Mouse (Mus musculus): Measurements from ENCODE around the gene Msh5.

The Msh5 gene

GRCm38 (mm10) chr17:35046681-35047455, at the start of gene Msh5:
Msh5 (minus strand) TSS chr17:35046745.
- DNase-seq (ENCODE audit: extremely low read depth, low read depth) = peak; percentile 95

DNA sequence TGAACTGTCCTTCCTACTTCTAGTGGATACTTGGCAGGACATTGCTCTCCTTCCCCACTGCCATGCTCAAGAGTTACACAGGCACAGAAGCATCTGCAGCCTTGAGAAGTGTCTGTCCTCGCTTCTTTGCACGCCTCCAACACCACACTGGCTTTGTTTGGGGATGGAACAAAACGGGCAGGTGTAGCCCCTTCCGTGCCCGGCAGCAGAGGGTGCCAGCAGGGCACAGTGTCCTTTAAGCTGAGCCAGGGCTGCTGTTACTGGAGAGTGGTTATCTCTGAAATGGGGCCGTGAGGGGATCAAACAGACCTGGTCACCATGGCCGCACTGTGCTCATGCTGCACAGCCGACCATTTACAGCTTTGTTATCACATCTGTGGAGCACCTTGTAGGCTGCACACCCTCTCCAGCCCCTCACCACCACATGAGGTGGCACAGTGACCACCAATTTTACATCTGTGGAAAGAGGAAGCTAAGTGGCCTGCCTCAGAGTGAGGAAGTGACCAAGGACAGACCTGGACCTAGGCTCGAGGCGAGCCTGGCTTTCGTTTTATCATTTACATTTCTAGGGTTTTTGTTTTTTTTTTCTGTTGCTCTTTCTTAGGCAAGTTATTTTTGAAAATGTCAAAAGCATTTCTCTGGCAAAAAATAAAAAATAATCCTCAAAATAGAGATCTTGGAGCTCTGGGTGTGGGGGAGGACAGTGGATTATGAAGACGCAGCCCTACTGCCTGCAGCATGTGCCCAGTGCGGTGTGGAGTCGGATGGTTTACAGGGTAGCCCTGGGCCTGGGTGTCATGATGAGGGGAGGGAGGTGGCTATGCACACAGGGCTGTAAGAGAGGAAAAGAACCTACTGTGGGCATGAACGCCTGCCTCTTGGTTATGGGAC, 48.2 kb upstream of the Msh5 start:
- no peak for DNase-seq (ENCODE audit: extremely low read depth, low read depth)

GRCm38 (mm10) chr17:35092403-35093198, 46.1 kb upstream of the Msh5 start:
- no peak for DNase-seq (ENCODE audit: extremely low read depth, low read depth)

GRCm38 (mm10) chr17:35090166-35090932, 43.8 kb upstream of the Msh5 start:
- DNase-seq (ENCODE audit: extremely low read depth, low read depth) = no peak

DNA sequence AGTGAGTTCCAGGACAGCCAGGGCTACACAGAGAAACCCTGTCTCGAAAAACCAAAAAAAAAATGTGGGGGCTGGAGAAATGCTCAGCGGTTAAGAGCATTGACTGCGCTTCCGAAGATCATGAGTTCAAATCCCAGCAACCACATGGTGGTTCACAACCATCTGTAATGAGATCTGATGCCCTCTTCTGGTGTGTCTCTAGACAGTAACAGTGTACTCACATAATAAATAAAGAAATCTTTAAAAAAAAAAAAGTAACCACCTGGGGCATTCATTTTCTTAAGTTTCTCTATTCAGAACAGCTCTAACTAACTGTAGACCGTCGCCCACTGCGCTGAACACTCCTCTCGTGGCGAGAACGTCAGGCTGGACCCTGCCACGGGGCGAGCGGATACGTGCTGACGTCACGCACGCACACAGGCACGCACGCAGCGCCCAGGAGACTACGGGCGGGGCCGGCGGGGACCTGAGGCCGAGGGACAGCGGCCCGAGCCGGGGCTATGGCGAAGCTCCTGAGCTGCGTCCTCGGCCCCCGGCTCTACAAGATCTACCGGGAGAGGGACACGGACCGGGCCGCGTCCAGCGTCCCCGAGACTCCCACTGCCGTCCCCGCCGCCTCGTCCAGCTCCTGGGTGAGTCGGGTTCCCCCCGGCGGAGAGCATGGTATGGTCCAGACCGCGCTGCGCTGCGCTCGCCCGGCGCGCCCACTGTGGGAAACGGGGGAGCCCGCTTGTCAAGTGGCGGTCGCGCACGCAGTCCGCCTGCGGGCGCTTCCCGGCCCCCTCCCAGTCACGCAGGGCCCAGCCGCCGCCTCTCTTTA, 42.5 kb upstream of the Msh5 start, which contains the start of gene Abhd16a:
Gene Abhd16a, plus strand, starts transcription at position 439 of the 820 bp plus-strand sequence.
- DNase-seq (ENCODE audit: extremely low read depth, low read depth) = peak; percentile 74

DNA sequence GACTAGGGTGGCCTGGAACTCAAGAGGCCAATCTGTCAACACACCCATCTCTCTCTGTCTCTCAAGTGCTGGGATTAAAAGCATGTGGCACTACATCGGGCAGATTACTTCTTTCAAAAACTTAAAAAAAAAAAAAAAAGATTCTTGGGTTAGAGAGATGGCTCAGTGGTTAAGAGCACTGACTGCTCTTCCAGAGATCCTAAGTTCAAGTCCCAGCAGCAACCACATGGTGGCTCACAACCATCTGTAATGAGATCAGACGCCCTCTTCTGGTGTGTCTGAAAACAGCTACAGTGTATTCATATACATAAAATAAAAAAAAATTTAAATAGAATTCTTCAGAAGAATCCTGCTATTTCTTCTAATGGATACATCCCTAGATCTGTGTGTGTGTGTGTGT, 41.6 kb upstream of the Msh5 start:
- DNase-seq (ENCODE audit: extremely low read depth, low read depth) = no peak

- no peak for DNase-seq (ENCODE audit: extremely low read depth, low read depth)
Measured at GRCm38 (mm10) chr17:35085208-35085865, 38.8 kb upstream of the Msh5 start, which contains the start of gene Ly6g6f. Ly6g6f (minus strand) TSS chr17:35085610.

GRCm38 (mm10) chr17:35083929-35084497, 37.5 kb upstream of the Msh5 start:
- DNase-seq (ENCODE audit: extremely low read depth, low read depth) = no peak

DNA sequence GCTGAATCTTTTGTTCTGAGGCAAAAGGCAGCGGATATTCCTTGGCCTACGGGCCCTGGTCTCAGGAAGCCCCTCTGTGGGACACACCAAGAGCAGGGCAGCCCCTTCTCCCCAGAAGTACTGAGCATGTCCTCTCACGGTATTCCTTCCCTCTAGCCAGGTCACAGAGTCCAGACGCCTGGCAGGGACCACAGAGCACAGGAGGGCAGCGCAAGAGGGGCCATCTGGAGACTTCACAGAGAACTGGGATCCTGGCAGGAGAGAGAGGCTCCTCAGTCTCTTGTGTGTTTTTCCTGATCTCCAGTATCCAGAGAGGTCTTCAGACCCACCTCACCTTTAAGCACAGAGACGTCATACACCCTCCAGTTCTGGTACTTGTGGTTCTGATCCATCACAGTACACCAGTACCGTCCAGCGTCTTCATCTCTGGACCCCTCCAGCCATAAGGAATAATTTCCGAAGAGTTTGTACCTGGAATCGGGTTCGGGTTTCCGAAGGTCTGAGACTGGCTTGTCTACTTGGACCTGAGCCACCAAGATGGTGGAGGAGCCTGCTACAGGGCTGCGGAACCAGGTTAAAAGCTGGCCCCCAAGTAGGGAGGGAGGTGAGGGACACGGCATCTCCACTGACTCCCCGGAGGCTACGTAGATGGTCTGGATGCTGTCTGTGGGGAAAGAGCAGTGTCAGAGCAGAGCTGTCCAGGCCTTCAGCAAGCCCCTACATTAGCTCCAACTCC, 36.5 kb upstream of the Msh5 start:
- no peak for DNase-seq (ENCODE audit: extremely low read depth, low read depth)

DNA sequence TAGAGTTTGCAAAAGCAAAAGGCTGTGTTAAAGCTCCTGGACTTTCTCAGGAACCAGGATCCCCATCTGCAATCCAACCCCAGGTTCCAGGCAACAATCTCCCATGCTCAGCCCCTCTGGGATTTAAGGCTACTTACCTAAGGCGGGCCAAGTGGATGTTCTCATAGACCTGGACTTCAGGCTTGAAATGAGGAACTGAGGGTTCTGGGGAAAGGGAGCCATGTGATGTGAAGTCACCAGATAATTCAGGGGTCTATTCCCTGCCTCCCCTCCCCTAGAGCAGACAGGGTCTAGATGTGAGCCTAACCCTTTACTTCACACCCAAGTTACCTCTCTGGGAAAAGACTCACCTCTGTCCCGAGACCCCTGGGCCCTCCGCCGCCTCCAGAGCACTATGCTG, 34.2 kb upstream of the Msh5 start:
- DNase-seq (ENCODE audit: extremely low read depth, low read depth) = peak; percentile 56

GRCm38 (mm10) chr17:35080248-35080647, 33.7 kb upstream of the Msh5 start:
- no peak for DNase-seq (ENCODE audit: extremely low read depth, low read depth)

DNA sequence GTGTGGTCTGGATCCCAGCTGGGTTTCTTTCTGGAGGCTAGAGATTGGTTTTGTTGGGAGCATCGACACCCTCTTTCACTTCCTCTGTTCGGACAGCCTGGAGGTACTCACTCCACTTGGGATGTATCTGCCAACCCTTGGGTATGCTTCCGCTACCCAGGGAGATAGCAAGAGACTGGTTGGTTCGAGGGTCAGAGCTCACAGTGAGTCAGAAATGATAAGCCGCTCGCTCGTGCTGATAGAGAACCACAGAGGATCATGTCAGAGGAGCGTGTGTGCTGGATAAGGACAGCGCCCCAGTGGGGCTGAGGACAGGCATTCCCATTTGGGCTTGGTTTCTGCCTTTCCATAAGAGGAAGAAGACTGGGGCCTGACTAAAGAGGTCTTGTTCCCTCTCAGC, 33.2 kb upstream of the Msh5 start:
- peak; percentile 99 for DNase-seq (ENCODE audit: extremely low read depth, low read depth)

GRCm38 (mm10) chr17:35077786-35078233, 31.3 kb upstream of the Msh5 start, which contains the start of gene Ly6g6d:
Ly6g6d (minus strand) TSS chr17:35078065.
- DNase-seq (ENCODE audit: extremely low read depth, low read depth) = no peak

DNA sequence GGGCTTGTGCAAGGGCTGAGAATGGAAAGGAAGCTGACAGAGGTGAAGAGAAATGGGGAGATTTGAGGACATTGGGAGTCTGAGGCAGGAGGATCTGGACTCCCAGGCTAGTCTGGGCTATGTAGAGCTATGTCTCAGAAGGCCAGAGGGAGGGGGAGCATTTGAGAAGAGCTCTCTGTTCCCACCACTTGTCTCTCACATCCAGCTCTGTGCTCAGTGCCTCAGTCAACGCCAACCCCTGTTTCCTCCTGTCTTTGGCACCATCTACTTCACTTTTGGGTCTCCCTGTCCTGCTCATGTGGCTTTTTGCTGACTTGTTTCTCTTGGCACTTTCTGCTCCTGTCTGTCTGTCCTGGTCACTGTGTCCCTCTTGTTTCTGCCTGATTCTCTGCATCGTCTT, 30.7 kb upstream of the Msh5 start:
- no peak for DNase-seq (ENCODE audit: extremely low read depth, low read depth)

GRCm38 (mm10) chr17:35076507-35077176, 30.1 kb upstream of the Msh5 start, which contains the start of gene Ly6g6e:
Ly6g6e (plus strand) TSS chr17:35076902.
- no peak for DNase-seq (ENCODE audit: extremely low read depth, low read depth)

DNA sequence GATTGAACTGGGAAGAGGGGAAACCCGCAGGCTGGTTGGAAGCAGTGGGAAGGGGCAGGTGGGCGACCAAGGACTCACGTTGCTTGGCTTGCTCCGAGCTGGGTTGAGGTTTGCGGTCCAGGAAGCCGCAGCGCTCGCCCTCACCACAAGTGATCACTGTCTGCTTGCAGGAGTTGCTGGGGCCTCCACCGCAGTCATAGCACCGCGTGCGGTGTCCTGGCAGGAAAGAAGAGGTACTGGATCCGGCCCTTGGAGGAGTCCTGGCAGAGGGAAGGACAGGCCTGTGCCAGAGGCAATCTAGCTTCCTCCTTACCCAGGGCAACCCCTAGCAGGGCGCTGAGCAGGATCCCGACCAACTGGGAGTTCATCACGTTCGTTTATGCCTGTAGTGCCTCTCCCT, 27.6 kb upstream of the Msh5 start:
- no peak for DNase-seq (ENCODE audit: extremely low read depth, low read depth)

- no peak for DNase-seq (ENCODE audit: extremely low read depth, low read depth)
Measured at GRCm38 (mm10) chr17:35071454-35071853, 24.9 kb upstream of the Msh5 start.

All from MEL-GATA-1-ER (cell line).